Mouse (Mus musculus) C2C12 (cell line): ENCODE measurements at regions not wholly inside any gene's neighbourhood (a gene's known extent, or its start where the extent isn't known, plus 50 kb on each side); places are given as distances from the start of the nearest gene placed in this dataset.

Source experiments
- CEBPB ChIP-seq: IDR thresholded peaks from one replicate; pipeline ENCODE4 v1.6.1; 2011; ENCODE audit warnings: low read depth, mild to moderate bottlenecking, control low read depth, moderate library complexity
- CTCF ChIP-seq: IDR thresholded peaks from one replicate; pipeline ENCODE4 v1.5.1; 2011; ENCODE audit not compliant: control insufficient read depth, insufficient read depth, insufficient read length
- FOSL1 ChIP-seq: IDR thresholded peaks from one replicate; pipeline ENCODE4 v1.8.0; 2011; ENCODE audit warnings: mild to moderate bottlenecking, low read length; ENCODE audit not compliant: poor library complexity, insufficient read depth, severe bottlenecking
- MAX ChIP-seq: IDR thresholded peaks from one replicate; pipeline ENCODE4 v1.6.1; 2011; ENCODE audit warnings: mild to moderate bottlenecking, control low read depth
- USF1 ChIP-seq: IDR thresholded peaks from one replicate; pipeline ENCODE4 v1.6.1; 2011; ENCODE audit warnings: low read depth, mild to moderate bottlenecking, control low read depth, moderate library complexity

DNA sequence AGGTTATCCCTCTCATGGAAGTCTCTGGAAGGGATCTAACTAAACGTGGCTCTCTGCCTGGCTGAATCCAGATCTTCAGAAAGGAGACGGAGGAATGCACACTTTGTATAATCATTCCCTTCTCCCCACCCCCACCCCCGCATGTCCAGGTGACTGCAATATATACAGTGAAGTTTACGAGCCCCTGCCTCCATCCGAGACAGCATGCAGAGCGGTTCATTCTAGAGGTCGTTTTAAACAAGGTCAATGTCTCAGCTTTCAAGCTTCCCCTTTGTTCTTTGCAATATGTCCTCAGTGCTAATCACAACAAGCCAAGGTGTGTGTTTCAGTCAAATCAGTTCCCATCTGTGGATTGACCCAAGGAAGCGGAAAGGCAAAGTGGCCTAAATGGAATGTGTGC lies 457.5 kb upstream of the Gm765 start:
- TF ChIP-seq CTCF (no peak), MAX (no peak), FOSL1 (no peak), USF1 (no peak), CEBPB (no peak)
